Mouse (Mus musculus) heart, postnatal 0 days (tissue): ENCODE results near the gene Ccl11.

Experiments
- CTCF ChIP-seq: IDR thresholded peaks from 2 replicates; pipeline ENCODE4 v1.5.1; 2016; ENCODE audit warnings: antibody characterized with exemption, control low read depth, low read depth
- EP300 ChIP-seq: IDR thresholded peaks from 2 replicates; pipeline ENCODE4 v1.6.1; 2016; ENCODE audit warnings: antibody characterized with exemption, low read depth

DNA sequence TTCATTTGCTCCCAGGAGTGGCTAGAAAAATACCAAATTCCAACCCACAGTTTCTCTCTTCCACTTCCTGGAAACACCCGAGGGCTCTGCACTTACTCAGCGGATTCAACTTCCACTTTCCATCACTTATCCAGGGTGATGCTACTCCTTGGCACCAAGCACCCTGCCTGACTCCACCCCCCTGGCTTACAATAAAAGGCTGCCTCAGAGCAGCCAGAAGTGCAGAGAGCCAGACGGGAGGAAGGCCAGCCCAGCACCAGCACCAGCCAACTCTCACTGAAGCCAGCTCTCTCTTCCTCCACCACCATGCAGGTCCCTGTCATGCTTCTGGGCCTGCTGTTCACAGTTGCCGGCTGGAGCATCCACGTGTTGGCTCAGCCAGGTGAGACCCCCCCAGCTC, 22.3 kb upstream of the Ccl11 start, which contains the start of gene Ccl2:
- no peak for TF ChIP-seq CTCF
- no peak for TF ChIP-seq EP300
